Mouse (Mus musculus): ENCODE data around the gene Hoxb4. TPM values are rescaled to one million over a fixed set of nuclear protein-coding genes. Genes with fewer than 3 reads are reported as not detected.
A peak's percentile ranks its signal among the peaks of the same experiment; 100 is the strongest.

Gene Hoxb4
- polyA plus RNA-seq, 1 experiment from 2014 or later: 3.8 TPM

- Histone ChIP-seq H3K4me2 (peak within 1 kb of the TSS; percentile 86), H3K9me3 (ENCODE audit: low read depth, low read length) (no peaks in the 10 kb centered on the region), H3K4me3 (ENCODE audit: low read depth, low read length) (peak within 1 kb of the TSS; percentile 48), H3K27me3 (ENCODE audit: insufficient read depth, low read length) (peaks cover 90% of the 10 kb centered on the region), H3K4me1 (ENCODE audit: insufficient read depth) (0 out of 2 replicates have a peak, but pooled peaks cover 3% of the 10 kb centered on the region), H3K27ac (ENCODE audit: low read depth) (peak within 1 kb of the TSS; percentile 73), H3K9ac (peak within 1 kb of the TSS; percentile 56), H3K36me3 (ENCODE audit: insufficient read depth) (no peaks in the 10 kb centered on the region)
- ATAC-seq (ENCODE audit: insufficient read depth) (no peak), DNase-seq (peak; percentile 86)
- TF ChIP-seq CTCF (IDR thresholded peaks at IDR 0.05; ENCODE audit: low read depth): no peak
- 2% methylated on average over 43 of the region's 43 CpGs for WGBS
Measured at GRCm38 (mm10) chr11:96285771-96286738, 32.0 kb upstream of the Hoxb4 start, which contains the start of gene Hoxb7. Gene Hoxb7 (plus strand): TSS chr11:96286623.

GRCm38 (mm10) chr11:96286739-96287385 is 31.2 kb upstream of the Hoxb4 start:
- Histone ChIP-seq H3K27ac (ENCODE audit: low read depth) (peak overlapping the region; percentile 63; the same call in 1 of the 2 replicates), H3K9me3 (ENCODE audit: low read depth, low read length) (no peaks in the 10 kb centered on the region), H3K27me3 (ENCODE audit: insufficient read depth, low read length) (peaks cover 88% of the 10 kb centered on the region), H3K4me3 (ENCODE audit: low read depth, low read length) (peak overlapping the region; percentile 48), H3K36me3 (ENCODE audit: insufficient read depth) (no peaks in the 10 kb centered on the region), H3K9ac (peak overlapping the region; percentile 56), H3K4me2 (peak overlapping the region; percentile 86), H3K4me1 (ENCODE audit: insufficient read depth) (0 out of 2 replicates have a peak, but pooled peaks cover 3% of the 10 kb centered on the region)
- WGBS: under 1% methylated on average over 55 of the region's 55 CpGs
- DNase-seq (peak; percentile 42), ATAC-seq (ENCODE audit: insufficient read depth) (no peak)
- TF ChIP-seq CTCF (IDR thresholded peaks at IDR 0.05; ENCODE audit: low read depth): no peak

- no peaks in the 10 kb centered on the region for H3K9me3 ChIP-seq (ENCODE audit: low read depth, low read length)
- WGBS: 7% methylated on average over 9 of the region's 9 CpGs
- H3K36me3 ChIP-seq (ENCODE audit: insufficient read depth): no peaks in the 10 kb centered on the region
- H3K9ac ChIP-seq: peak overlapping the region; percentile 56
- DNase-seq (no peak), ATAC-seq (ENCODE audit: insufficient read depth) (no peak)
- no peak for TF ChIP-seq CTCF (IDR thresholded peaks at IDR 0.05; ENCODE audit: low read depth)
- H3K4me3 ChIP-seq (ENCODE audit: low read depth, low read length): peak overlapping the region; percentile 48
- H3K4me1 ChIP-seq (ENCODE audit: insufficient read depth): 0 out of 2 replicates have a peak, but pooled peaks cover 3% of the 10 kb centered on the region
- peaks cover 88% of the 10 kb centered on the region for H3K27me3 ChIP-seq (ENCODE audit: insufficient read depth, low read length)
- H3K27ac ChIP-seq (ENCODE audit: low read depth): peak overlapping the region; percentile 63; the same call in 1 of the 2 replicates
- peak overlapping the region; percentile 86 for H3K4me2 ChIP-seq
Measured at GRCm38 (mm10) chr11:96287411-96287810, 30.7 kb upstream of the Hoxb4 start.

- Histone ChIP-seq H3K4me1 (ENCODE audit: insufficient read depth) (0 out of 2 replicates have a peak, but pooled peaks cover 3% of the 10 kb centered on the region), H3K27me3 (ENCODE audit: insufficient read depth, low read length) (peaks cover 89% of the 10 kb centered on the region), H3K36me3 (ENCODE audit: insufficient read depth) (no peaks in the 10 kb centered on the region), H3K9me3 (ENCODE audit: low read depth, low read length) (no peaks in the 10 kb centered on the region), H3K4me2 (no peak overlapping the region), H3K4me3 (ENCODE audit: low read depth, low read length) (no peak overlapping the region), H3K27ac (ENCODE audit: low read depth) (no peak overlapping the region), H3K9ac (no peak overlapping the region)
- 24% methylated on average over 1 of the region's 1 CpGs for WGBS
- DNase-seq (no peak), ATAC-seq (ENCODE audit: insufficient read depth) (no peak)
- no peak for TF ChIP-seq CTCF (IDR thresholded peaks at IDR 0.05; ENCODE audit: low read depth)
Measured at GRCm38 (mm10) chr11:96288455-96289221, 29.4 kb upstream of the Hoxb4 start.

GRCm38 (mm10) chr11:96289293-96289692 is 28.8 kb upstream of the Hoxb4 start:
- Histone ChIP-seq H3K36me3 (ENCODE audit: insufficient read depth) (no peaks in the 10 kb centered on the region), H3K4me2 (no peak overlapping the region), H3K4me3 (ENCODE audit: low read depth, low read length) (no peak overlapping the region), H3K9ac (no peak overlapping the region), H3K27me3 (ENCODE audit: insufficient read depth, low read length) (peaks cover 89% of the 10 kb centered on the region), H3K4me1 (ENCODE audit: insufficient read depth) (0 out of 2 replicates have a peak, but pooled peaks cover 3% of the 10 kb centered on the region), H3K27ac (ENCODE audit: low read depth) (no peak overlapping the region), H3K9me3 (ENCODE audit: low read depth, low read length) (no peaks in the 10 kb centered on the region)
- TF ChIP-seq CTCF (IDR thresholded peaks at IDR 0.05; ENCODE audit: low read depth): no peak
- DNase-seq (no peak), ATAC-seq (ENCODE audit: insufficient read depth) (no peak)
- WGBS: 26% methylated on average over 21 of the region's 21 CpGs

- Histone ChIP-seq H3K27ac (ENCODE audit: low read depth) (no peak overlapping the region), H3K9ac (no peak overlapping the region), H3K9me3 (ENCODE audit: low read depth, low read length) (no peaks in the 10 kb centered on the region), H3K4me1 (ENCODE audit: insufficient read depth) (0 out of 2 replicates have a peak, but pooled peaks cover 7% of the 10 kb centered on the region), H3K4me3 (ENCODE audit: low read depth, low read length) (no peak overlapping the region), H3K36me3 (ENCODE audit: insufficient read depth) (no peaks in the 10 kb centered on the region), H3K27me3 (ENCODE audit: insufficient read depth, low read length) (peaks cover 91% of the 10 kb centered on the region), H3K4me2 (no peak overlapping the region)
- WGBS: 27% methylated on average over 6 of the region's 6 CpGs
- ATAC-seq (ENCODE audit: insufficient read depth): no peak
- no peak for TF ChIP-seq CTCF (IDR thresholded peaks at IDR 0.05; ENCODE audit: low read depth)
- DNase-seq: no peak
Measured at GRCm38 (mm10) chr11:96289837-96290236, 28.2 kb upstream of the Hoxb4 start.
